Mouse (Mus musculus) stomach, embryonic 16.5 days (tissue): Measurements from ENCODE around the gene Eef1a1. TPM values are rescaled to one million over a fixed set of nuclear protein-coding genes. Genes with fewer than 3 reads are reported as not detected.

Experiments
- ATAC-seq: fragments of 200-750 bp; cut with Nextera tagmentation; 2 replicates; pipeline ENCODE4 v1.8.0; 2017; ENCODE audit warnings: moderate number of reproducible peaks, moderate TSS enrichment; ENCODE audit not compliant: insufficient read depth, low FRiP score
- H3K27ac ChIP-seq: fragments of 300-500 bp; sonication (generic); 2 replicates; pipeline ENCODE4 v1.5.1; 2014; ENCODE audit warnings: low read length
- H3K27me3 ChIP-seq: fragments of 300-500 bp; sonication (generic); 2 replicates; pipeline ENCODE4 v1.6.1; 2014; ENCODE audit warnings: low read length, control low read depth, mixed read lengths; ENCODE audit not compliant: control insufficient read depth, insufficient read depth
- H3K36me3 ChIP-seq: fragments of 300-500 bp; sonication (generic); 2 replicates; pipeline ENCODE4 v1.6.1; 2014; ENCODE audit warnings: low read length; ENCODE audit not compliant: control insufficient read depth, insufficient read depth
- H3K4me1 ChIP-seq: fragments of 300-500 bp; sonication (generic); 2 replicates; pipeline ENCODE4 v1.6.1; 2014; ENCODE audit warnings: low read length, control low read depth, mixed read lengths; ENCODE audit not compliant: control insufficient read depth, insufficient read depth
- H3K4me2 ChIP-seq: fragments of 300-500 bp; sonication (generic); 2 replicates; pipeline ENCODE4 v1.6.1; 2014; ENCODE audit warnings: low read depth, low read length, mixed read lengths
- H3K4me3 ChIP-seq: fragments of 300-500 bp; sonication (generic); replicated peaks from 2 replicates; pipeline ENCODE4 v1.5.1; 2014; ENCODE audit warnings: mild to moderate bottlenecking, low read length
- H3K9ac ChIP-seq: fragments of 300-500 bp; sonication (generic); 2 replicates; pipeline ENCODE4 v1.6.1; 2014; ENCODE audit warnings: low read length
- H3K9me3 ChIP-seq: fragments of 300-500 bp; sonication (generic); replicated peaks from 2 replicates; pipeline ENCODE4 v1.6.1; 2016; ENCODE audit warnings: low read length, control low read depth; ENCODE audit not compliant: control insufficient read depth
- WGBS: fragments of 180-500 bp; shearing (Covaris S2); extraction: QIAGEN DNeasy Blood & Tissue Kit; methylation state at CpG from one replicate; pipeline ENCODE4 v1.1.7; 2014; 5-methylcytosine and 5-hydroxymethylcytosine counted together
- microRNA-seq: library from miRNA; unstranded; fragments of <30 nt; microRNA quantifications from one replicate; pipeline ENCODE4, GENCODE M21; 2016
- polyA plus RNA-seq: library from polyadenylated mRNA; unstranded; fragments of >200 nt; fragmentation: Nextera tagmentation; extraction: Ambion mirVana; gene quantifications from 2 replicates; pipeline ENCODE4 v1.2.1, GENCODE M21; 2015

The Eef1a1 gene
- polyA plus RNA-seq, 1 experiment from 2014 or later: 4,219 TPM

DNA sequence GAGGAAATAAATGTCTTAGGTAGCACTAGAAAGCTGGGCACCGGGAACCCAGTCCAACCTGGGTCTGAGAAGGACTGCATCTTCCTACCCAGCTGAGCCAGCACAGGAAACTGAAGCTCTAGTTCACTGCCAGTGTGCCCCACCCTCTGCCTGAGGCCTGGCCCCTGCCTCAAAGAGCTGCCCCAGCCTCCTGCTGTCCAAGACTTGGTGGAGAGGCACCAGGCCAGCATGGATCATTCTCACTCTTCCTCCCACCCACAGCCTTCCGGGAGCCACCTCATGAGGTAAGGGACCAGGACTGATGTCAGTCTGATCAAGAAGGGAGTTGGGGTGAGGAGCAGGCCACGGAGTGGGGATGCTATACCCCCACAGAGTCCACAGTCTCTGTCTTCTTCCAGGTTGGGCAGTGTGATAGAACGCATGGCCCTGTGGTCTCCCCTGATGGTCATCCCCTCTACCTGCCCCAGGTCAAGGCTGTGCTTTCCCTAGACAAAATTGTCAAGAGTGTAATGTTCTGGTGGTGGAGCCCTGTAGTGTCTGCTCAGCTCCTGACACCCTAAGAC lies 60.0 kb downstream of the Eef1a1 start:
- Histone ChIP-seq H3K9ac (no peak overlapping the region), H3K36me3 (no peaks in the 10 kb centered on the region), H3K4me3 (no peak overlapping the region), H3K27me3 (no peaks in the 10 kb centered on the region), H3K4me1 (no peaks in the 10 kb centered on the region), H3K27ac (no peak overlapping the region), H3K9me3 (no peaks in the 10 kb centered on the region), H3K4me2 (no peak overlapping the region)
- peak; percentile 50 for ATAC-seq
- WGBS: 79% methylated on average over 4 of the region's 4 CpGs

Small RNA genes within 50 kb of the gene (microRNA-seq; reads per million reads assigned to microRNA genes)
- gene Gm26377: not detected

Other genes starting within 250 kb of the Eef1a1 start
- gene Gm3776, start 232.0 kb downstream of the Eef1a1 start, polyA plus RNA-seq: 87.2 and 133 TPM in 2 replicates
- 0.36 and 0.65 TPM in 2 replicates for gene Gm10639, start 199.2 kb downstream of the Eef1a1 start, polyA plus RNA-seq
- not detected in 2 replicates for gene Omt2a, start 174.4 kb downstream of the Eef1a1 start, polyA plus RNA-seq
- gene Omt2b, start 161.6 kb downstream of the Eef1a1 start, polyA plus RNA-seq: not detected in 2 replicates
- 31.3 and 32.1 TPM in 2 replicates for gene Gsta2, start 133.4 kb downstream of the Eef1a1 start, polyA plus RNA-seq
- gene Dppa5a, start 121.0 kb downstream of the Eef1a1 start, polyA plus RNA-seq: 0.23 TPM in 1 of 2 replicates, not detected in the other
- 0.55 and 0.75 TPM in 2 replicates for gene Ooep, start 110.4 kb downstream of the Eef1a1 start, polyA plus RNA-seq
- gene Ddx43, start 93.4 kb downstream of the Eef1a1 start, polyA plus RNA-seq: 0.14 and 0.15 TPM in 2 replicates
- 2.2 and 2.9 TPM in 2 replicates for gene Cgas, start 45.9 kb downstream of the Eef1a1 start, polyA plus RNA-seq
- gene Mto1, start 40.9 kb downstream of the Eef1a1 start, polyA plus RNA-seq: 24.4 and 26.0 TPM in 2 replicates
- gene Gm17324, start 40.4 kb downstream of the Eef1a1 start, polyA plus RNA-seq: 0.62 and 0.70 TPM in 2 replicates
- 21.4 and 23.2 TPM in 2 replicates for gene Slc17a5, start 98.9 kb upstream of the Eef1a1 start, polyA plus RNA-seq
- gene Cd109, start 126.4 kb upstream of the Eef1a1 start, polyA plus RNA-seq: 13.6 and 14.1 TPM in 2 replicates